Mouse (Mus musculus): ENCODE results near the gene Drg1.
"Not testable (repeated sequence)": the region's sequence is repeated elsewhere in the genome, so short reads cannot be mapped to it uniquely, and the experiment has no call there.

The Drg1 gene

DNA sequence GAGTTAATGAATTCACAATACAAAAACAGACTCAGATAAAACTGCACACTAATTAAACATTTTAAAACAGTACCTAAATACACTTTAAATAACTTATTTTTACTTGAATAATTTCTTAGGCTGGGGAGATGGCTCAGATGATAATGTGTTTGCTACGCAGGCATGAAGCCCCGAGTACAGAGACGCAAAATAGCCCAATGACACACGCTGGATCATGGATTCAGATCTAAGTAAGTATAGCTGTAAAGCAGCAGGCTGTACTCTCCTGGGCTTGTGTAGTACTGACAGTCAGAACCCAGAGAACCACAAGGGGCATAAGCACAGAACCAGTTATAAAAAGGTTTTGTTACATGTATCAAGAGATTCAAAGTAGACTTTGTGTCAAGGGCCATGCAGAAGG, 99.1 kb downstream of the Drg1 start:
- DNase-seq (ENCODE audit: low read depth, low spot score) = not testable (repeated sequence)

DNA sequence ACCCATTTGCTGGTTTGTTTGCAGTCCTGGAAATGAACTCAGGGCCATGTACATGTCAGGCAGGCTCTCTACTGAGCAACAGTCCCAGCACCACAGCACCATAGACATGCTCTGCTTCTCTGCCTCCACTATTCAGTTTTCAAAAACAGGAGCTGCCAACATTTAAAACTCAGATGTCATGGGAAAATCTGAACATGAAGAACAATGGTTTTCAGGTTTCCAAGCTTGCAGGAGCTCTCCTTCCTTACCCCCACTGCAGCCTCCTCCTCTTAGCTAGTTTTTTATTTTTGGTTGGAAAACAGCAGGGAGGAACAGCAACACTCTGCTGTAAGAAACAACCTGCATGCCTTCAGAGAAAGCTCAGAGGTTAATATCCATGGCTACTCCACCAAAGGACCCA, 99.9 kb downstream of the Drg1 start:
- not testable (repeated sequence) for DNase-seq (ENCODE audit: low read depth, low spot score)

DNA sequence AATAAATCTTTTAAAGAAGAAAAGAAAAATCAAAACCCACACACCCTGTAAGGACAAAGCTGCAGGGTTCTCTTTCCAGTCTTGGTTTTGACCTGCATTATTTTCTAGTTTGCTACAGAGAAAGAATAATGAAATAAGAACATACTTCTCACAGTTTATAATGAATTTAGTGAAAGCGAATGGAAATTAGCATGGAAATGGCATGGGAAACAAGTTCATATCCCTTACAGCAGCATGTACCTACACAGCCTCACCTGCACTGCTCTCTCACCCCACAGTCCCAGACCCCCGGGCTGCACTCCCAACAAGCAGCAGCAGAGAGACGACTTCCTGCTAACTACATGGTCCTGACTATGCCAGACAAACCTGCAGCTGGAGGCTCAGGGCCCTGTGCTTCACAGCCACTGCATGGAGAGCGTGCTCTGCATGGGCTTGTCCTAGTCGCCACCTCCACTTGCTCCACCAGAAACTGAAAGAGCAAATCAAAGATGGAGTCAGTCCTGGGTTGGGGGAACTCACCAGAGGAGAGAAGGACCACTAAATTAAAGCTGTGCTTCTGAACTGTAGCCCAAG, 100.9 kb downstream of the Drg1 start:
- peak; percentile 62 for DNase-seq (ENCODE audit: low read depth, low spot score)

DNA sequence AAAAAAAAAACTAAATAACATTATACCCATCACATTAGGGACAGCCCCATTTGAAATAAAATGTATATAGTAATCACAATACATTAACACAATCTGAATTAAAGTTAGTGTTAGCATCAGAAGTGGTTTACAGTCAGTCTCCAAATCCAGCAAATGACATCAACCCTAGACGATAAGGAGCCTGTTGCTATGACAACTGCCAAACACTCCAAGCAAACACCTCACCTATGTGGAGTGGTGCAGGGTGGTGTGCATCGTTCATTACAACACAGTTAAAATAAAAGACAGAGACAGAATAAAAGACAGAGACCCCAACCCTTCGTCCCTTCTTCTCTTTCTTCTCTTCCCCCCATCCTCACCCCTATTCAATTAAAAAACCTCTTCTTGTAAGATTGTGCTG, 102.6 kb downstream of the Drg1 start:
- not testable (repeated sequence) for DNase-seq (ENCODE audit: low read depth, low spot score)

DNA sequence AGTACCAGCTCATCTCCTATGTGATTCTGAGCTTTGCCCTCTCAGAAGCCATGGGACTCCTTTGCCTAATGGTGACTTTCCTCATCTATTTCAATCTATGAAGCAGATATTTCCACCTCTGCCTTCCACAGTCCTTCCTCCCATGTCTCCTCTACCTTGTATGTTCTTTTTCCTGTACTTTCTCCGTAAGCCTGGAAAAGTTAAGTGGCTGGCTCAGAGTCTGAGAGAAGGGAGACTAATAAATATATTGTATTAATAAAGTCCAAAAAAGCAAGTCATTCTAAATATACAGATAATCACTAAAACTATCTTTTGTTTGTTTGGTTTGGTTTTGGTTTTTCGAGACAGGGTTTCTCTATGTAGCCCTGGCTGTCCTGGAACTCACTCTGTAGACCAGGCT, 103.1 kb downstream of the Drg1 start:
- not testable (repeated sequence) for DNase-seq (ENCODE audit: low read depth, low spot score)

DNA sequence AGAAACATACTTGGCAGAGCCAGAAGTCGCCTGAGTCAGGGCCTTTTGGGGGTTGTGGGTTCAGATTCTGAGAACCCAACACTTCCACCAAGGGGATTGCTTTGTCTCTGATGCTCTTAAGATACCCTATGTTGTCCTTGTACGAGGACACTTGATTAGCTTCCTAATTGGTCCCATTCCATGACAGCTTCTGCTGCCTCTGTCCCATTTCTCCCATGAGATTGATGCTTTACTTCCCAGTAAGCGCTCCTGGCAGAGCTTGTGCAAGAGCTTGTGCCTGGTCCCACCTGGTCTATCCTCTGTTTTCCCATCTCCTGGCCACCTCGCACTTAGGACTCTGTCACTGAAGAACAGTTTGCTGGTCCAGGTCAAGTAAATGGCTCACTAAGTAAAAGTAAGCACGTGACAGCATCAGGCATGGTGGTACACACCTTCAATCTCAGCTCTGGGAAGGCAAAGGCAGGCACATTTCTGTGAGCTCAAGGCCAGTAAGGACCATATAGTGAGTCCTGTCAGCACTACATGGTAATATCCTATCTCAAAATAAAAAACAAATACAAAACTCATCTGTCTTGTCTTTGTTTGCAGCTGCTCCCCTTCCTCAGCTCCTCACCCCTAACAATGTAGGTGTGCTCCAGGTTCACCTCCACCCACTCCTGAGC, 103.8 kb downstream of the Drg1 start:
- DNase-seq (ENCODE audit: low read depth, low spot score) = not testable (repeated sequence)

DNA sequence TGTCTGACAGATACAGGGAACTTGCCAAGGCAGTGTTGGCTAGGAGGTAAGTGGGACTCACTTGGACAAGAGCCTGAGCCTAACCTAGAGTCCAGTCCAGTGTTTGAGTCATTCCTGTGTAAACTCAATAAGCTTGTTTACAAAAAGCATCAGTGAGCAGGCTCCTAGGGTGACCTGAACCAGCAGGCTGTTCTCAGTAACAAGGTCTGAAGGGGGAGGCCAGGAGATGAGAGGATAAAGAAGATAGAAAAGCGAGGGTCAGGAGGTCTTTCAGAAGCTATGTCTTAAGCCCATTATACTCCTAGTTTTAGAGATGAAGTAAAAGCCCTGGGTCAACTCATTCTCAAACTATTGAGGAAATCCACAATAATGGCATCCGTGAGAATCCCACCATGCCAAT, 104.8 kb downstream of the Drg1 start:
- peak; percentile 29 for DNase-seq (ENCODE audit: low read depth, low spot score)

DNA sequence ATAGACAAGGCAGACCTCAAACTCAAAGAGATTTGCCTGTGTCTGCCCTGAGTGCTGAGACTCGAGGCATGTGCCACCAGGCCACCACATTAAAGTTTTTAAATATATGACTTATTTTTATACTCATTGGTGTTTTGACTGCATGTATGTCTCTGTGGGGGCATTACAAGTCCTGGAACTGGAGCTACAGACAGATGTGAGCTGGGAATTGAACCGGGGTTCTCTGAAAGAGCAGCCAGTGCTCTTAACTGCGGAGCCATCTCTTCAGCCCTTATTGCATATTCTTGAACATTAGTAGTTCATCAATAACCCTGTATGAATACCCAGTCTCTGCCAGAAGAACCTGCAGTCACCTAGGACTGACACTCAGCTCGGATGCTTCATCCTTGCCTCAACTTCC, 107.4 kb downstream of the Drg1 start:
- DNase-seq (ENCODE audit: low read depth, low spot score) = not testable (repeated sequence)

DNA sequence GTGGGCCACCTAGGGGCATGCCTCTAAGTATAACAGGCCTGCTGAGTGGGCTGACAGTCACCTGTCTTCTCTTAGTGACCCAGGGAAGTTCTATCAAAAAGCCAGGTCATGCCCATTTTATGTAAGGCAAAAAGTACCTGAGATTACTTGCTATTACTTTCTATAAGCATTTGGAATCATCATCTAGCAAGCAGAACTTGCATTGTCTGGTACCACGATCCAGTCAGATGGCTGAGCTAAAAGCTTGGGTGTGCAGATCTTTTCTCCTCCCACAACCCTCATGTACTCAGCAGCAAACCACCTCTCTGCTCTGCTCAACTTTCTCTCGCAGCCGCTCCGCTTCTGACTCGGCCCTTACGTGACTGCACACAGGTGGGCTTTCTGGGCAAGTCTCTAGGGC, 108.2 kb downstream of the Drg1 start:
- DNase-seq (ENCODE audit: low read depth, low spot score) = peak; percentile 58

DNA sequence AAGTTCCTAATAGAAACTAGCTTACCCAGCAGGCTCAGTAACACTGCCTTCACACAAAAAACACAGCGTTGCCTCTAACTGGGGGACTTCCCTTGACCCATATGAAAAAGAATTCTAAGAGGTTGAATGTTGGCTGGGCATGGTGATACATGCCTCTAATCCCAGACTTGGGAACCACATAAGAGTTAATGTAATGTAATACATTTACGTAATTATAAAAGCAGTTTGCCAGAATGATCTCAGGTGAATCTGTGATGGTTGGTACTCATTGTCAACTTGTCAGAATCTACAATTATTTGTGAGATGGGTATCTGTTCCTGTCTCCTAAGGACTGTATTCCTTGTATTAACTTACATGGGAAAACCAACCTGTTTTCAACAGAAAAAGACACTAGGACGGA, 109.2 kb downstream of the Drg1 start:
- not testable (repeated sequence) for DNase-seq (ENCODE audit: low read depth, low spot score)

DNA sequence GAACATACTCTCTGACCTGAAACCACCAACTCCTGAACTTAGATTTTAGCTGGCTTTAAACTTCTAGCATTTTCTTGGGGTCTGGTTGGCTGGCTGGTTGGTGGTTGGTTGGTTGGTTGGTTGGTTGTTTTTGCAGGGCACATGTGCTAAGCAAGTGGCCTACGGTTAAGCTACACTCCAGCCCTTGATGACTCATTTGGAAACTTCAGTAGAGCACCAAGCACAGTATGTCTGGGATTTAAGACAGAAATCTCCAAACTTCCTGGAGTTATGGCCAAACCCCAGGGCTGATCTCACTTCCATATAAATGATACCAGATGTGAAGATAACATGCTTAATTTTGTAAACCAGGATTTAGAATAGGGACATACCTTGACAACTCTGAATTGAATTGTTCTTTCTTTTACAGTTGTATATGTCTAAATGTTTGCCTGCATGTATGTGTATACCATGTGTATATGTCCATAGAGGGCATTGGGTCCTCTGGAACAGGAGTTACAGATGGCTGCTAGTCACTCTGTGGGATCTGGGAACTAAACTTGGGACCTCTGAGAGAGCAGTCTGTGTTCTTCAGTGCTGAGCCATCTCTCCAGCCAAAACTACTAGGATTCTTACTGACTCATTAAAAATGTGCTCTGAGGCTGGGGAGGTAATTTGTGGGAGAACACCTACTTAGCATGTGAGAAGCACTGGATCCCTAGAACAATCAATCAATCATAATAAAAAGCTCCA, 112.4 kb downstream of the Drg1 start:
- peak; percentile 62 for DNase-seq (ENCODE audit: low read depth, low spot score)

DNA sequence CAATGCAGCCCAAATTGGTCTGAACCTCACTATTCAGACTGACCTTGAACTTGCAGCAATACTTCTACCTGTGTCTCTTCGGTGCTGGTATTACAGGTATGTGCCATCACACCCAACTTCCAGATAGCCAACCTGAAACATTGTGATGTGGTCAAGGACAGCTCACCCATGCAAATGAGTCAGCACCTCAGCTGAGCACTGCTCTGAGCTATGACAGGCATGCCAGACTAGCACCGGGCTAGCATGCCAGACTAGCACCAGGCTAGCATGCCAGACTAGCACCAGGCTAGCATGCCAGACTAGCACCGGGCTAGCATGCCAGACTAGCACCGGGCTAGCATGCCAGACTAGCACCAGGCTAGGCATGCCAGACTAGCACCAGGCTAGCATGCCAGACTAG, 114.9 kb downstream of the Drg1 start:
- not testable (repeated sequence) for DNase-seq (ENCODE audit: low read depth, low spot score)

DNA sequence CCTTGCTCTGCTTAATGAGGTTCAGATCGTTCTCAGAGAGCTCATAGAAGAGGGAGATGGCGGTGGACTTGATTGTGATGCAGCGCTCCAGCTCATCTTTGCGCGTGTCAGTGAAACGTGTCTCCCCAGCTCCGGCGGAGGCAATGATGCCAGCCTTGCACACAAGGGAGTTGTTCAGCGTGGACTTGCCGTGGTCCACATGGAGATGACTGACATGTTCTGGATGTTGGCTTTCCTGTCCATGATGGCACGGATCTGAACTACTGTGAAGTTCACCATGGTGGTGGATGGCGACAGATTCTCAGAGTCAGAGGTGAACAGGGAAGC, 115.6 kb downstream of the Drg1 start:
- DNase-seq (ENCODE audit: low read depth, low spot score) = not testable (repeated sequence)

DNA sequence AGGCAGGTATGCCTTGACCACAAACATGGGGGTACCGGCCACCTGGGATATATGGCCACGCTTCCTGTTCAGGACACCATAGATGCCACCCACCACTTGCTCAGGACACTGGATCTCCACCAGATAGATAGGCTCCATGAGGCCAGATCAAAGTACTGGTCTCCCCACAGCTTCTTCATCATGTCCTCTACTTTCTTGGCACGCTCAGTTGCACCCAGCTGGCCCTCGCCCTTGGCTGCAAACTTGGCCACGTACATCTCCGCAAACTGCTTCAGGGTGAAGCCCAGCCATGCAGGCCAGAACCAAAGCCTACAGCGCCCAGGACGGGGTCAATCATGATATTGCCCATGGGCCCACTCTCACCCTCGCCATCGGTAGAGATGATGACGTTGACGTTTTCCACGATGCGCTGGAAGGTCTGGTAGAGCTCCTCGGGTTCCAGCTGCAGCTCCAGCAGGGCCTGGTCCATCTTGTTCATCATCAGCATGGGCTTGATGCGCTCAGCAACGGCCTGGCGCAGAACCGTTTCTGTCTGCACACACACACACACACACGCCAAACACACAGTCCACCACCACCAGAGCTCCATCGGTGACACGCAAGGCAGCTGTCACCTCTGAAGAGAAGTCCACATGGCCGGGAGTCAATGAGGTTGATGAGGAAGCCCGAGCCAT, 116.1 kb downstream of the Drg1 start:
- DNase-seq (ENCODE audit: low read depth, low spot score) = not testable (repeated sequence)

DNA sequence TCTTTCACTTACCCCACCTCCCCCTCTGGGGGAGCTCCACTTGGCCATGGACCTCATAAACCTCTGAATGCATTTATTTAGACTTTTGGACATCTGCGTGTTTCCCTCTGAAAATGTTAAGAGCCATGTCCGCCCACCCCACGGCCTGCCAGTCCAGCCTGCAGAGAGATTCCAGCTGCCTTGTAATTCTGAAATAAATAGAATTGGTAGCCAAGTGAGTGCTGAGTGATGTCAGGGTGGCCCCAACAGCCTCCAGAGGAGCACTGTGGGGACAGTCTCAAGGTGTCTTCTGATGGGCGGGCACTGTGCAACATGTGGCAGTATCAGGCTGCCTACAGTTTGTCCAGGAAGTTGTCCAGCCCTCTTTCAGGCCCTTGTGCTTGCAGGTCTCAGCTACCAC, 116.7 kb downstream of the Drg1 start:
- not testable (repeated sequence) for DNase-seq (ENCODE audit: low read depth, low spot score)

DNA sequence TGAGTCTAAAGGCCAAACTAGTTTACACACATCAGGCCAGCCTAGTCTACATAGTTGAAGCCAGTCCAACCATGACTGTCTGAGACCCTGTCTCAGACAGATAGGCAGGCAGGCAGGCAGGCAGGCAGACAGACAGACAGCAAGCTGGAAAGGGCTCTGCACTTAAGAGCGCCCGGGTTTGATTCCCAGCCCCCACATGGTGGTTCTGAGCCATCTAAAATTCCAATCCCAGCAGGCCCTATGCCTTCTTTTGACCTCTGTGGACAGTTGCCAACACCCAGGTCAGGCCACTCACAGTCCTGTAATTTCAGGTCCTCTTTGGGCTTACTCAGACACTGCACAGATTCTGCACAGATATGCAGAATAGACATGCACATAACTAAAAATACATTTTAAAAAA, 119.4 kb downstream of the Drg1 start:
- not testable (repeated sequence) for DNase-seq (ENCODE audit: low read depth, low spot score)

DNA sequence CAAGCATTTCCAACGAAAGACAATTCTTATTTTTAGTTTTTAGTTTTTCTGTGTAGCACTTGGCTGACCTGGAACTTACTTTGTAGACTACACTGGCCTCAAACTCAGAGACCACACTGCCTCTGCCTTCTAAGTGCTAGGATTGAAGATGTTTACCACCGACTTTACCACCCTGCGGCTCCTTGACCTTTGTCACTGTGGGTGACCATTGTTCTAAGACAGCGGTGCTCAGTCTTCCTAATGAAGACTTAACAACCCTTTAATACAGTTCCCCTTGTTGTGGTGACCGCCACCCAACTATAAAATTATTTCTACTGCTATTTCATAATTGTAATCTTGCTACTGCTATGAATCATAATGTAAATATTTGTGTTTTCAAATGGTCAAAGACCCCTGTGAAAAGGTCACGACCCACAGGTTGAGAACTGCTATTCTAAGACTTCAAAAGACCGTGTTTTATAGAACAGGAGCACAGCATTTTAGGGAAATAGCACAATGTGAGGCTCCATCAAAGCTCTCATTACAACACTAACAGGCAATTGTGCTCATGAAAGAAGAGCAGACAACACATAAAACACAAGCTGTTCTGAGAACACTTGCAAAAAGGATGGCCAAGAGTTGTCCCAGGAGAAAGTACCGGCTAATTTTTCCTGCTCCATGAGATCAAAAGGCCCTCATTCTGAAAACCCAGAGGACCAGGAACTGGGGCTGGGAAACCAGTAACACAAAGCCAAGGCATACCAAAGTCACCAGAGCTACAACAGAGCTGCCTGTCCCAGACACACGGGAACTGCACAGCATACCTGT, 120.7 kb downstream of the Drg1 start:
- DNase-seq (ENCODE audit: low read depth, low spot score) = not testable (repeated sequence)

DNA sequence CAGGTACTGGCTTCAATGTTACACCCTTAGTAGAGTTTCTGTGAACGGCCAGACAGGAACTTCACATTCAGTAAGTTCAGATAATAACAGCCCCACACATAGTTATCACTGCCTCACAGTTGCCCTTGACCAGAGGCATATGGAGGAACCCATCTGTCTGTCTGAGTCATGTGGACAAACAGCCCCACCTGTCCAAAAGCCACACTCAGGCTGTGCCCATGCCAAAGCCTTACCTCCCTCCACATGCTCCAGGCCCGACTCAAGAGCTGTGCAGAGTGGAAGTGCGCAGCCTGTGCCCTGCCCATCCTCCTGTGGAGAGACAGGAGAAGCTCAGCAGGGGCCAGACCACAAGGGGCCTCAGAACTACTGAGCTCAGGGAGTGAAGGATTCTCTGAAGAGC, 122.2 kb downstream of the Drg1 start:
- DNase-seq (ENCODE audit: low read depth, low spot score) = not testable (repeated sequence)

DNA sequence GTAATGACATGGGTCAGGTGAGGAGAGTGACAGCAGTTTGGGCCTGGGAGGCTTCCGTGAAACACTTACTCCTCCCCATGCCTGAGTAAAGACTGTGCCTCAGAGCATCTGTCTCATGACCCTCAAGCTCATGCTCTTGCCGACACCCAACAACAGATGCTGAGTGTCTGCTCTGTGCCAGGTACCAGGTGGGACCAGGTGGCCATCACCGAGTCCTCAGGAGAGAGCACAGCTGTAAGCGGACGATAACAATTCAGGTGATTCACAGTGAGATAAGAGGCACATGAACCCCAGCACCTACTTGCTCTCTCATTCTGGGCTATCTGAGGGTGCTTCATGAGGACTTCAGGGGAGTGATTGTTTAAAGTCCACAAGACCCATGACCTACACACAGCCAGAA, 123.8 kb downstream of the Drg1 start:
- DNase-seq (ENCODE audit: low read depth, low spot score) = not testable (repeated sequence)

DNA sequence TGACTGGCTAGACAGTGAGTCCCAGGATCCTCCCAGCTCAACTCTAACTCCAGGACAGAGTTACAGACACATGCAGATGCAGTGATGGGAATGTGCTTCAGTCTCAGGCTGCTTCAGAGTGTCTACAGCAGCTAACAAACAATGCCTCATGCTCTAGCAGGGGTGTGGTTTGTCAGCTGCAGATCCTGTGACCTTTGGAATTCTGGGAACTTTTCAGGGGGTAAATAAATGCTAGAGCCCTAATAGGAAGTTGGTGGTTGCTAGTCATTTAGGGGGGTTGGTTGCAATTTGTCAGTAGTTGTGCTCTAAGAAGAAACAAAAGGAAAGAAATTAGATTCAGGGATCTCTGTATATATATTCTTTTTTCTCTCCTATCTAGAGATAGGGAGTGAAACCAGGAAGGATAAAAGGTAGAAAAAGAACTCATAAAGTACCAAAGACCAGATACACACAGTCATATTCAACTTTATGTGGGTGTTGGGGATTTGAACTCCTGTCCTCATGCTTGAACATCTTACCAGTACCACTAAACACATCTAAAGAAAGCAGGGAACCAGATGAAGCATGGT, 125.2 kb downstream of the Drg1 start:
- DNase-seq (ENCODE audit: low read depth, low spot score) = not testable (repeated sequence)

DNA sequence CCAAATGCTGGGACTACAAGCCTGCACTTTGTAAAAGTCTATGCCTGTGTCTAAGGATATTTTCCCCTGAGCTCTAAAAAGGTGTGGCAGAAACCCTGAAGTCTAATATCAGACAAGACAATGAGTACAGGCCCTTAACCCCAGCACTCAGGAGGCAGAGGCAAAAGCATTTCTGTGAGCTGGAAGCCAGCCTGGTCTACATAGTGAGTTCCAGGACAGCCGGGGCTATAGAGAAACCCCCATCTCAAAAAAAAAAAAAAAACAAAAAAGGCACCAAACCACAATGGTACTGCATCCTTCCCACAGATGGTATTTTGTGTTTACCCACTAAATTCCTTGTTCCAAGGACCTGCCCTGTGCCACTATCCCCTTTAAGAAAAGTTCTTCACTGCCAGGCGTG, 127.9 kb downstream of the Drg1 start:
- DNase-seq (ENCODE audit: low read depth, low spot score) = not testable (repeated sequence)

Data from A20 (cell line).